ENCODE assay signal across 8 mouse cellular contexts in genomic region chr7:109613051-109613450, GRCm38 (mm10).
DNase-seq lines count a peak whose midpoint lies in the region; ATAC-seq lines count a peak whose summit lies in the region.

No protein-coding gene starts in this region.

- peaks cover 87% of the 10 kb centered on the region for H3K4me1 ChIP-seq in heart, embryonic 10.5 days
- peaks cover 85% of the 10 kb centered on the region for H3K4me1 ChIP-seq in heart, embryonic 12.5 days (replicated peaks)
- H3K4me1 ChIP-seq in embryonic facial prominence, embryonic 15.5 days, result peaks cover 71% of the 10 kb centered on the region
- H3K4me1 ChIP-seq in midbrain, embryonic 13.5 days (replicated peaks), result peaks cover 59% of the 10 kb centered on the region

- no peak for DNase-seq in heart, embryonic 10.5 days (ENCODE audit: low spot score)
- peak; percentile 22 for DNase-seq in ES-CJ7 (ENCODE audit: low read depth, low spot score)
- no peak for DNase-seq in gastrocnemius, postnatal 10 days
- DNase-seq in kidney, adult 11 months, result no peak
- DNase-seq in lung, postnatal 36 days, result no peak

- no peak for ATAC-seq in heart, embryonic 12.5 days (ENCODE audit: insufficient number of reproducible peaks, low FRiP score)
- no peak for ATAC-seq in embryonic facial prominence, embryonic 15.5 days (ENCODE audit: insufficient number of reproducible peaks, low FRiP score, low TSS enrichment, low read depth)
- no peak for ATAC-seq in midbrain, embryonic 13.5 days

- H3K4me2 ChIP-seq in heart, embryonic 12.5 days, result no peak overlapping the region
- H3K4me2 ChIP-seq in embryonic facial prominence, embryonic 15.5 days (replicated peaks), result no peak overlapping the region
- no peak overlapping the region for H3K4me2 ChIP-seq in midbrain, embryonic 13.5 days (replicated peaks)

- no peaks in the 10 kb centered on the region for H3K27me3 ChIP-seq in heart, embryonic 10.5 days (ENCODE audit: insufficient read depth, poor library complexity, severe bottlenecking)
- H3K27me3 ChIP-seq in heart, embryonic 12.5 days (replicated peaks), result no peaks in the 10 kb centered on the region
- H3K27me3 ChIP-seq in embryonic facial prominence, embryonic 15.5 days, result no peaks in the 10 kb centered on the region
- H3K27me3 ChIP-seq in midbrain, embryonic 13.5 days, result no peaks in the 10 kb centered on the region

- no peak overlapping the region for H3K4me3 ChIP-seq in heart, embryonic 10.5 days
- no peak overlapping the region for H3K4me3 ChIP-seq in heart, embryonic 12.5 days
- H3K4me3 ChIP-seq in embryonic facial prominence, embryonic 15.5 days (replicated peaks), result no peak overlapping the region
- no peak overlapping the region for H3K4me3 ChIP-seq in midbrain, embryonic 13.5 days (replicated peaks)

- peak overlapping the region; percentile 64; the same call in 1 of the 2 replicates for H3K27ac ChIP-seq in heart, embryonic 10.5 days
- H3K27ac ChIP-seq in heart, embryonic 12.5 days (ENCODE audit: poor library complexity, severe bottlenecking), result no peak overlapping the region
- H3K27ac ChIP-seq in embryonic facial prominence, embryonic 15.5 days (replicated peaks), result peak overlapping the region; percentile 66; the same call in 1 of the 2 replicates
- H3K27ac ChIP-seq in midbrain, embryonic 13.5 days, result peak overlapping the region; percentile 78

- no peak overlapping the region for H3K9ac ChIP-seq in heart, embryonic 12.5 days
- no peak overlapping the region for H3K9ac ChIP-seq in embryonic facial prominence, embryonic 15.5 days
- H3K9ac ChIP-seq in midbrain, embryonic 13.5 days (replicated peaks), result no peak overlapping the region

- WGBS in heart, embryonic 10.5 days, result 74% methylated on average over 2 of the region's 3 CpGs
- WGBS in heart, embryonic 12.5 days, result 83% methylated on average over 2 of the region's 3 CpGs
- WGBS in embryonic facial prominence, embryonic 15.5 days, result 78% methylated on average over 2 of the region's 3 CpGs
- WGBS in midbrain, embryonic 13.5 days, result 77% methylated on average over 2 of the region's 3 CpGs

- no peaks in the 10 kb centered on the region for H3K9me3 ChIP-seq in heart, embryonic 10.5 days
- H3K9me3 ChIP-seq in heart, embryonic 12.5 days (replicated peaks), result no peaks in the 10 kb centered on the region
- H3K9me3 ChIP-seq in embryonic facial prominence, embryonic 15.5 days (replicated peaks), result no peaks in the 10 kb centered on the region
- H3K9me3 ChIP-seq in midbrain, embryonic 13.5 days, result no peaks in the 10 kb centered on the region

- H3K36me3 ChIP-seq in heart, embryonic 10.5 days, result no peaks in the 10 kb centered on the region
- H3K36me3 ChIP-seq in heart, embryonic 12.5 days, result no peaks in the 10 kb centered on the region
- H3K36me3 ChIP-seq in embryonic facial prominence, embryonic 15.5 days, result no peaks in the 10 kb centered on the region
- H3K36me3 ChIP-seq in midbrain, embryonic 13.5 days, result no peaks in the 10 kb centered on the region
